Mouse (Mus musculus) ovary, postnatal 10 days (tissue): ENCODE results near the gene Zdhhc6.

Experiments used
- DNase-seq: peaks from one replicate; pipeline ENCODE4 v3.0.0; 2022; ENCODE audit warnings: low spot score

Gene Zdhhc6

GRCm38 (mm10) chr19:55315452-55316108 is at the start of gene Zdhhc6:
Gene Zdhhc6, minus strand, starts transcription at chr19:55316032.
- DNase-seq: no peak

GRCm38 (mm10) chr19:55362606-55363005 is 46.8 kb upstream of the Zdhhc6 start:
- DNase-seq: no peak

GRCm38 (mm10) chr19:55350673-55351378 is 35.0 kb upstream of the Zdhhc6 start:
- no peak for DNase-seq

- no peak for DNase-seq
Observed at GRCm38 (mm10) chr19:55348187-55348586, 32.4 kb upstream of the Zdhhc6 start.

GRCm38 (mm10) chr19:55343274-55343673 is 27.4 kb upstream of the Zdhhc6 start:
- DNase-seq: no peak

- DNase-seq: no peak
Observed at GRCm38 (mm10) chr19:55342423-55342822, 26.6 kb upstream of the Zdhhc6 start.

- DNase-seq: no peak
Observed at GRCm38 (mm10) chr19:55341377-55341776, 25.5 kb upstream of the Zdhhc6 start.

GRCm38 (mm10) chr19:55340521-55340920 is 24.7 kb upstream of the Zdhhc6 start:
- DNase-seq: no peak

- DNase-seq: no peak
Observed at GRCm38 (mm10) chr19:55337664-55338063, 21.8 kb upstream of the Zdhhc6 start.

- DNase-seq: no peak
Observed at GRCm38 (mm10) chr19:55337066-55337465, 21.2 kb upstream of the Zdhhc6 start.

- DNase-seq: no peak
Observed at GRCm38 (mm10) chr19:55336441-55336840, 20.6 kb upstream of the Zdhhc6 start.

GRCm38 (mm10) chr19:55335881-55336280 is 20.0 kb upstream of the Zdhhc6 start:
- no peak for DNase-seq

- DNase-seq: peak; percentile 14
Observed at GRCm38 (mm10) chr19:55332641-55333268, 16.9 kb upstream of the Zdhhc6 start.

- DNase-seq: no peak
Observed at GRCm38 (mm10) chr19:55331776-55332175, 15.9 kb upstream of the Zdhhc6 start.

- DNase-seq: no peak
Observed at GRCm38 (mm10) chr19:55327510-55327909, 11.7 kb upstream of the Zdhhc6 start.

GRCm38 (mm10) chr19:55322604-55323003 is 6.8 kb upstream of the Zdhhc6 start:
- no peak for DNase-seq

- no peak for DNase-seq
Observed at GRCm38 (mm10) chr19:55319521-55319920, 3.7 kb upstream of the Zdhhc6 start.

- DNase-seq: no peak
Observed at GRCm38 (mm10) chr19:55319036-55319435, 3.2 kb upstream of the Zdhhc6 start.

- DNase-seq: no peak
Observed at GRCm38 (mm10) chr19:55316901-55317300, 1.1 kb upstream of the Zdhhc6 start.

GRCm38 (mm10) chr19:55316109-55316714 is 380 bp upstream of the Zdhhc6 start, which contains the start of gene Vti1a:
Gene Vti1a, plus strand, starts transcription at chr19:55316295.
- peak; percentile 81 for DNase-seq

- DNase-seq: no peak
Observed at GRCm38 (mm10) chr19:55313649-55314048, 2.2 kb downstream of the Zdhhc6 start.

- no peak for DNase-seq
Observed at GRCm38 (mm10) chr19:55311874-55312273, 4.0 kb downstream of the Zdhhc6 start.

GRCm38 (mm10) chr19:55305024-55305423 is 10.8 kb downstream of the Zdhhc6 start:
- DNase-seq: no peak
